Mouse (Mus musculus): ENCODE data around the gene Ccdc117. TPM values are rescaled to one million over a fixed set of nuclear protein-coding genes. Genes with fewer than 3 reads are reported as not detected.
A peak's percentile ranks its signal among the peaks of the same experiment; 100 is the strongest.

Ccdc117 gene
- polyA plus RNA-seq (2015; fragmentation: Nextera tagmentation; extraction: Ambion mirVana), result 11.2 and 13.0 TPM in 2 replicates

GRCm38 (mm10) chr11:5541799-5542481, at the start of gene Ccdc117:
Ccdc117 (minus strand) TSS chr11:5542187.
- WGBS, result under 1% methylated on average over 65 of the region's 65 CpGs
- H3K27ac ChIP-seq (replicated peaks), result peak within 1 kb of the TSS; percentile 79
- no peaks in the 10 kb centered on the region for H3K27me3 ChIP-seq (replicated peaks)
- peak; percentile 99 for ATAC-seq (ENCODE audit: low FRiP score)
- peak within 1 kb of the TSS; percentile 75 for H3K9ac ChIP-seq (replicated peaks)
- peaks cover 26% of the 10 kb centered on the region for H3K4me1 ChIP-seq
- H3K4me2 ChIP-seq, result peak within 1 kb of the TSS; percentile 73
- H3K4me3 ChIP-seq (replicated peaks), result peak within 1 kb of the TSS; percentile 69
- H3K36me3 ChIP-seq, result 0 out of 2 replicates have a peak, but pooled peaks cover 5% of the 10 kb centered on the region
- H3K9me3 ChIP-seq (replicated peaks), result no peaks in the 10 kb centered on the region

GRCm38 (mm10) chr11:5575046-5575445, 33.1 kb upstream of the Ccdc117 start:
- Histone ChIP-seq H3K4me3 (replicated peaks) (no peak overlapping the region), H3K27me3 (replicated peaks) (no peaks in the 10 kb centered on the region), H3K27ac (replicated peaks) (no peak overlapping the region), H3K9me3 (replicated peaks) (no peaks in the 10 kb centered on the region), H3K9ac (replicated peaks) (no peak overlapping the region), H3K4me1 (no peaks in the 10 kb centered on the region), H3K36me3 (no peaks in the 10 kb centered on the region), H3K4me2 (no peak overlapping the region)
- 75% methylated on average over 6 of the region's 6 CpGs for WGBS
- ATAC-seq (ENCODE audit: low FRiP score), result no peak

- 90% methylated on average over 2 of the region's 2 CpGs for WGBS
- Histone ChIP-seq H3K4me3 (replicated peaks) (no peak overlapping the region), H3K27me3 (replicated peaks) (no peaks in the 10 kb centered on the region), H3K27ac (replicated peaks) (no peak overlapping the region), H3K9ac (replicated peaks) (no peak overlapping the region), H3K36me3 (no peaks in the 10 kb centered on the region), H3K4me2 (no peak overlapping the region), H3K4me1 (no peaks in the 10 kb centered on the region), H3K9me3 (replicated peaks) (no peaks in the 10 kb centered on the region)
- ATAC-seq (ENCODE audit: low FRiP score), result no peak
These were observed 31.8 kb upstream of the Ccdc117 start for GRCm38 (mm10) chr11:5573821-5574220.

- H3K9me3 ChIP-seq (replicated peaks), result no peaks in the 10 kb centered on the region
- ATAC-seq (ENCODE audit: low FRiP score), result no peak
- WGBS, result 92% methylated on average over 4 of the region's 4 CpGs
These were observed 29.9 kb upstream of the Ccdc117 start for GRCm38 (mm10) chr11:5571856-5572255.

GRCm38 (mm10) chr11:5569474-5569873, 27.5 kb upstream of the Ccdc117 start, which contains the start of gene Ankrd36:
Ankrd36 (plus strand) TSS chr11:5569684.
- H3K9ac ChIP-seq (replicated peaks), result no peak within 1 kb of the TSS
- no peaks in the 10 kb centered on the region for H3K4me1 ChIP-seq
- H3K4me2 ChIP-seq, result no peak within 1 kb of the TSS
- WGBS, result 74% methylated on average over 12 of the region's 12 CpGs
- no peak within 1 kb of the TSS for H3K27ac ChIP-seq (replicated peaks)
- no peak for ATAC-seq (ENCODE audit: low FRiP score)
- H3K36me3 ChIP-seq, result no peaks in the 10 kb centered on the region
- H3K4me3 ChIP-seq (replicated peaks), result no peak within 1 kb of the TSS
- H3K27me3 ChIP-seq (replicated peaks), result no peaks in the 10 kb centered on the region
- no peaks in the 10 kb centered on the region for H3K9me3 ChIP-seq (replicated peaks)

More at GRCm38 (mm10) chr11:5571856-5572255, 29.9 kb upstream of the Ccdc117 start:
- no peak overlapping the region for H3K9ac ChIP-seq (replicated peaks)
- no peaks in the 10 kb centered on the region for H3K4me1 ChIP-seq
- no peak overlapping the region for H3K4me3 ChIP-seq (replicated peaks)
- no peak overlapping the region for H3K4me2 ChIP-seq
- H3K36me3 ChIP-seq, result no peaks in the 10 kb centered on the region
- H3K27ac ChIP-seq (replicated peaks), result no peak overlapping the region
- H3K27me3 ChIP-seq (replicated peaks), result no peaks in the 10 kb centered on the region

GRCm38 (mm10) chr11:5568082-5568481, 26.1 kb upstream of the Ccdc117 start:
- H3K4me1 ChIP-seq, result no peaks in the 10 kb centered on the region
- H3K9ac ChIP-seq (replicated peaks), result no peak overlapping the region
- H3K36me3 ChIP-seq, result no peaks in the 10 kb centered on the region
- no peak overlapping the region for H3K4me3 ChIP-seq (replicated peaks)
- no peak for ATAC-seq (ENCODE audit: low FRiP score)
- no peak overlapping the region for H3K4me2 ChIP-seq
- WGBS, result 88% methylated on average over 5 of the region's 5 CpGs
- no peak overlapping the region for H3K27ac ChIP-seq (replicated peaks)
- H3K27me3 ChIP-seq (replicated peaks), result no peaks in the 10 kb centered on the region
- no peaks in the 10 kb centered on the region for H3K9me3 ChIP-seq (replicated peaks)

GRCm38 (mm10) chr11:5567654-5568053, 25.7 kb upstream of the Ccdc117 start:
- Histone ChIP-seq H3K4me2 (no peak overlapping the region), H3K27ac (replicated peaks) (no peak overlapping the region), H3K4me1 (no peaks in the 10 kb centered on the region), H3K36me3 (no peaks in the 10 kb centered on the region), H3K27me3 (replicated peaks) (no peaks in the 10 kb centered on the region), H3K9ac (replicated peaks) (no peak overlapping the region), H3K9me3 (replicated peaks) (no peaks in the 10 kb centered on the region), H3K4me3 (replicated peaks) (no peak overlapping the region)
- no peak for ATAC-seq (ENCODE audit: low FRiP score)
- 95% methylated on average over 6 of the region's 6 CpGs for WGBS

GRCm38 (mm10) chr11:5566506-5566905, 24.5 kb upstream of the Ccdc117 start:
- H3K9ac ChIP-seq (replicated peaks), result no peak overlapping the region
- no peaks in the 10 kb centered on the region for H3K27me3 ChIP-seq (replicated peaks)
- no peaks in the 10 kb centered on the region for H3K4me1 ChIP-seq
- H3K9me3 ChIP-seq (replicated peaks), result no peaks in the 10 kb centered on the region
- WGBS, result 77% methylated on average over 2 of the region's 2 CpGs
- no peaks in the 10 kb centered on the region for H3K36me3 ChIP-seq
- no peak overlapping the region for H3K4me3 ChIP-seq (replicated peaks)
- no peak for ATAC-seq (ENCODE audit: low FRiP score)
- no peak overlapping the region for H3K27ac ChIP-seq (replicated peaks)
- no peak overlapping the region for H3K4me2 ChIP-seq

GRCm38 (mm10) chr11:5565596-5565995, 23.6 kb upstream of the Ccdc117 start:
- H3K9ac ChIP-seq (replicated peaks), result no peak overlapping the region

GRCm38 (mm10) chr11:5563898-5564297, 21.9 kb upstream of the Ccdc117 start:
- Histone ChIP-seq H3K27me3 (replicated peaks) (no peaks in the 10 kb centered on the region), H3K4me1 (no peaks in the 10 kb centered on the region), H3K27ac (replicated peaks) (no peak overlapping the region), H3K4me2 (no peak overlapping the region), H3K9me3 (replicated peaks) (no peaks in the 10 kb centered on the region), H3K4me3 (replicated peaks) (no peak overlapping the region), H3K36me3 (no peaks in the 10 kb centered on the region), H3K9ac (replicated peaks) (no peak overlapping the region)
- 69% methylated on average over 6 of the region's 6 CpGs for WGBS
- ATAC-seq (ENCODE audit: low FRiP score), result no peak

More at GRCm38 (mm10) chr11:5565596-5565995, 23.6 kb upstream of the Ccdc117 start:
- no peak overlapping the region for H3K27ac ChIP-seq (replicated peaks)
- H3K9me3 ChIP-seq (replicated peaks), result no peaks in the 10 kb centered on the region
- no peak for ATAC-seq (ENCODE audit: low FRiP score)
- H3K36me3 ChIP-seq, result no peaks in the 10 kb centered on the region
- no peaks in the 10 kb centered on the region for H3K4me1 ChIP-seq
- H3K4me2 ChIP-seq, result no peak overlapping the region
- no peak overlapping the region for H3K4me3 ChIP-seq (replicated peaks)
- WGBS, result 90% methylated on average over 3 of the region's 3 CpGs
- H3K27me3 ChIP-seq (replicated peaks), result no peaks in the 10 kb centered on the region

GRCm38 (mm10) chr11:5562625-5563268, 20.8 kb upstream of the Ccdc117 start:
- H3K27ac ChIP-seq (replicated peaks), result no peak overlapping the region
- H3K36me3 ChIP-seq, result no peaks in the 10 kb centered on the region
- whole genome bisulfite sequencing, result 36% methylated on average over 9 of the region's 9 CpGs
- H3K9me3 ChIP-seq (replicated peaks), result no peaks in the 10 kb centered on the region
- H3K4me2 ChIP-seq, result no peak overlapping the region
- H3K9ac ChIP-seq (replicated peaks), result no peak overlapping the region
- H3K27me3 ChIP-seq (replicated peaks), result no peaks in the 10 kb centered on the region
- no peaks in the 10 kb centered on the region for H3K4me1 ChIP-seq
- no peak overlapping the region for H3K4me3 ChIP-seq (replicated peaks)
- ATAC-seq (ENCODE audit: low FRiP score), result no peak

- no peak overlapping the region for H3K27ac ChIP-seq (replicated peaks)
- no peak overlapping the region for H3K9ac ChIP-seq (replicated peaks)
- H3K4me3 ChIP-seq (replicated peaks), result no peak overlapping the region
- no peaks in the 10 kb centered on the region for H3K4me1 ChIP-seq
- 84% methylated on average over 3 of the region's 3 CpGs for WGBS
- H3K36me3 ChIP-seq, result no peaks in the 10 kb centered on the region
- H3K4me2 ChIP-seq, result no peak overlapping the region
- no peaks in the 10 kb centered on the region for H3K27me3 ChIP-seq (replicated peaks)
- ATAC-seq (ENCODE audit: low FRiP score), result no peak
- no peaks in the 10 kb centered on the region for H3K9me3 ChIP-seq (replicated peaks)
These were observed 18.3 kb upstream of the Ccdc117 start for GRCm38 (mm10) chr11:5560273-5560672.
